Mouse (Mus musculus) adrenal gland, adult 10 weeks (tissue): ENCODE measurements around the gene Zfp607a. TPM values are rescaled to one million over a fixed set of nuclear protein-coding genes. Genes with fewer than 3 reads are reported as not detected.

Source experiments
- polyA plus RNA-seq: library from polyadenylated mRNA; stranded (reverse); fragments of 350-450 nt; fragmentation: Illumina TruSeq; extraction: RNeasy Lipid Tissue Mini Kit (QIAGEN cat#74804); gene quantifications from one replicate; pipeline ENCODE4 v1.2.3, GENCODE M21; 2014; ENCODE audit warnings: low read depth, low replicate concordance

Zfp607a gene
- 7.6 TPM for polyA plus RNA-seq

GRCm38 (mm10) chr7:27857227-27857626, at the start of gene Zfp607a:
Gene Zfp607a, plus strand, starts transcription at chr7:27857527.

GRCm38 (mm10) chr7:27838323-27839249, 18.7 kb upstream of the Zfp607a start, which contains the start of gene Zfp59:
Gene Zfp59, plus strand, starts transcription at chr7:27838607.

GRCm38 (mm10) chr7:27928818-27929695, 71.7 kb downstream of the Zfp607a start, which contains the start of gene Zfp974:
Gene Zfp974, minus strand, starts transcription at chr7:27929460.

Other genes starting within 250 kb of the Zfp607a start
- gene Ttc9b, start 203.6 kb upstream of the Zfp607a start, polyA plus RNA-seq, result not detected
- 1.2 TPM for gene Map3k10, start 182.9 kb upstream of the Zfp607a start, polyA plus RNA-seq
- 4.0 TPM for gene Zfp607b, start 168.2 kb upstream of the Zfp607a start, polyA plus RNA-seq
- gene Zfp60, start 126.1 kb upstream of the Zfp607a start, polyA plus RNA-seq, result 34.3 TPM
- 15.8 TPM for gene Zfp626, start 50.3 kb upstream of the Zfp607a start, polyA plus RNA-seq
- gene Zfp59, start 18.9 kb upstream of the Zfp607a start, polyA plus RNA-seq, result 11.7 TPM
- gene Zfp974, start 71.9 kb downstream of the Zfp607a start, polyA plus RNA-seq, result 20.5 TPM
- 27.1 TPM for gene Zfp780b, start 121.6 kb downstream of the Zfp607a start, polyA plus RNA-seq
- 7.2 TPM for gene Zfp850, start 156.6 kb downstream of the Zfp607a start, polyA plus RNA-seq
- gene Psmc4, start 192.6 kb downstream of the Zfp607a start, polyA plus RNA-seq, result 41.3 TPM
- gene Fcgbp, start 213.7 kb downstream of the Zfp607a start, polyA plus RNA-seq, result not detected